Mouse (Mus musculus) urinary bladder, postnatal 4 days (tissue): ENCODE measurements around the gene Hspa8.
"Not testable (repeated sequence)": the region's sequence is repeated elsewhere in the genome, so short reads cannot be mapped to it uniquely, and the experiment has no call there.

Experiments used
- DNase-seq, 2 experiments: peaks; one replicate each; pipeline ENCODE4 v3.0.0; 2021 to 2022; ENCODE audit warnings: low spot score in 2 of 2

Gene Hspa8

GRCm38 (mm10) chr9:40783641-40784373 lies 17.0 kb upstream of the Hspa8 start:
- DNase-seq: peak in 1 of 2 experiments; percentile 40

GRCm38 (mm10) chr9:40784374-40784967 lies 16.3 kb upstream of the Hspa8 start:
- no peak for DNase-seq

- no peak for DNase-seq
Measured at GRCm38 (mm10) chr9:40785452-40785851, 15.3 kb upstream of the Hspa8 start.

- not testable (repeated sequence) for DNase-seq
Measured at GRCm38 (mm10) chr9:40786820-40787219, 14.0 kb upstream of the Hspa8 start.

GRCm38 (mm10) chr9:40791864-40792633 lies 8.7 kb upstream of the Hspa8 start:
- no peak for DNase-seq

- DNase-seq: no peak
Measured at GRCm38 (mm10) chr9:40793581-40793980, 7.2 kb upstream of the Hspa8 start.

- no peak for DNase-seq
Measured at GRCm38 (mm10) chr9:40794251-40794650, 6.5 kb upstream of the Hspa8 start.

GRCm38 (mm10) chr9:40794926-40795325 lies 5.9 kb upstream of the Hspa8 start:
- no peak for DNase-seq

- DNase-seq: no peak
Measured at GRCm38 (mm10) chr9:40795562-40795961, 5.2 kb upstream of the Hspa8 start.

GRCm38 (mm10) chr9:40796054-40796453 lies 4.7 kb upstream of the Hspa8 start:
- no peak for DNase-seq

- no peak for DNase-seq
Measured at GRCm38 (mm10) chr9:40798247-40798960, 2.4 kb upstream of the Hspa8 start.

GRCm38 (mm10) chr9:40799112-40799511 lies 1.7 kb upstream of the Hspa8 start:
- DNase-seq: no peak

- peak; percentile 74 to 76 for DNase-seq
Measured at GRCm38 (mm10) chr9:40799837-40800501, 815 bp upstream of the Hspa8 start.

- not testable (repeated sequence) for DNase-seq
Measured at GRCm38 (mm10) chr9:40801614-40802532, 1.1 kb downstream of the Hspa8 start.

- not testable (repeated sequence) for DNase-seq
Measured at GRCm38 (mm10) chr9:40802533-40802875, 1.7 kb downstream of the Hspa8 start.

GRCm38 (mm10) chr9:40804576-40804975 lies 3.8 kb downstream of the Hspa8 start:
- not testable (repeated sequence) for DNase-seq

GRCm38 (mm10) chr9:40805263-40805662 lies 4.5 kb downstream of the Hspa8 start:
- DNase-seq: peak; percentile 53 to 77

GRCm38 (mm10) chr9:40806440-40807288 lies 5.9 kb downstream of the Hspa8 start:
- no peak for DNase-seq

GRCm38 (mm10) chr9:40807289-40807920 lies 6.6 kb downstream of the Hspa8 start:
- DNase-seq: no peak
